Mouse (Mus musculus) layer of hippocampus, postnatal 36 days (tissue): ENCODE measurements around the gene Bzw1. TPM values are rescaled to one million over a fixed set of nuclear protein-coding genes. Genes with fewer than 3 reads are reported as not detected.

Source experiments
- total RNA-seq, 2 experiments: library from RNA; stranded (reverse); gene quantifications; 2 replicates each; pipeline ENCODE4 v1.2.3; 2021

The Bzw1 gene
- total RNA-seq, 2 experiments from 2014 or later = 120 to 128 TPM

Other genes starting within 250 kb of the Bzw1 start
- gene Aox4, start 182.5 kb upstream of the Bzw1 start, total RNA-seq = 1 to 10 TPM; 1.8 to 2.2 TPM
- not detected for gene Aox2, start 114.6 kb upstream of the Bzw1 start, total RNA-seq
- 100 to 1,000 TPM; 167 to 174 TPM for gene Clk1, start 31.2 kb downstream of the Bzw1 start, total RNA-seq
- gene Nif3l1, start 52.3 kb downstream of the Bzw1 start, total RNA-seq = 10 to 100 TPM; 19.7 to 20.5 TPM
- gene Ppil3, start 52.6 kb downstream of the Bzw1 start, total RNA-seq = 10 to 100 TPM; 26.7 to 29.7 TPM
- gene Orc2, start 112.2 kb downstream of the Bzw1 start, total RNA-seq = 10 to 100 TPM; 27.4 to 31.1 TPM
- 100 to 1,000 TPM; 129 to 134 TPM for gene Fam126b, start 193.4 kb downstream of the Bzw1 start, total RNA-seq
- gene Ndufb3, start 193.5 kb downstream of the Bzw1 start, total RNA-seq = 100 to 1,000 TPM; 110 to 119 TPM